Mouse (Mus musculus) c-Kit-negative CD71-positive TER-119-positive erythroid progenitor cells, embryonic 14.5 days (primary cell): Measurements from ENCODE around the gene Dnah14.

ENCODE experiments used
- DNase-seq: peaks from one replicate; pipeline ENCODE4 v3.0.0-alpha.2; 2013; ENCODE audit warnings: low read depth, low spot score

Dnah14 gene

GRCm38 (mm10) chr1:181576322-181576721 lies at the start of gene Dnah14:
Gene Dnah14, plus strand, starts transcription at chr1:181576559.
- no peak for DNase-seq

GRCm38 (mm10) chr1:181529368-181529767 lies 47.0 kb upstream of the Dnah14 start:
- no peak for DNase-seq

GRCm38 (mm10) chr1:181535165-181535873 lies 41.0 kb upstream of the Dnah14 start:
- DNase-seq, result no peak

- DNase-seq, result no peak
Measured at GRCm38 (mm10) chr1:181537627-181538525, 38.5 kb upstream of the Dnah14 start.

- DNase-seq, result no peak
Measured at GRCm38 (mm10) chr1:181539846-181540769, 36.3 kb upstream of the Dnah14 start.

GRCm38 (mm10) chr1:181543711-181544383 lies 32.5 kb upstream of the Dnah14 start:
- no peak for DNase-seq

GRCm38 (mm10) chr1:181545044-181545772 lies 31.2 kb upstream of the Dnah14 start:
- peak; percentile 56 for DNase-seq

- no peak for DNase-seq
Measured at GRCm38 (mm10) chr1:181549987-181550386, 26.4 kb upstream of the Dnah14 start.

- DNase-seq, result no peak
Measured at GRCm38 (mm10) chr1:181550826-181551225, 25.5 kb upstream of the Dnah14 start.

- DNase-seq, result no peak
Measured at GRCm38 (mm10) chr1:181552533-181553410, 23.6 kb upstream of the Dnah14 start.

GRCm38 (mm10) chr1:181555475-181555874 lies 20.9 kb upstream of the Dnah14 start:
- DNase-seq, result no peak

GRCm38 (mm10) chr1:181559655-181560054 lies 16.7 kb upstream of the Dnah14 start:
- no peak for DNase-seq

- DNase-seq, result no peak
Measured at GRCm38 (mm10) chr1:181560325-181560724, 16.0 kb upstream of the Dnah14 start.

GRCm38 (mm10) chr1:181560896-181561767 lies 15.2 kb upstream of the Dnah14 start:
- DNase-seq, result no peak

- no peak for DNase-seq
Measured at GRCm38 (mm10) chr1:181561768-181562444, 14.5 kb upstream of the Dnah14 start.

GRCm38 (mm10) chr1:181569447-181569846 lies 6.9 kb upstream of the Dnah14 start:
- DNase-seq, result no peak

- no peak for DNase-seq
Measured at GRCm38 (mm10) chr1:181583152-181583551, 6.8 kb downstream of the Dnah14 start.

GRCm38 (mm10) chr1:181589116-181589515 lies 12.8 kb downstream of the Dnah14 start:
- no peak for DNase-seq
